7 mouse cellular contexts compared by ENCODE assay signal in genomic region chr6:54631462-54631861, GRCm38 (mm10). TPM values are rescaled to one million over a fixed set of nuclear protein-coding genes. Genes with fewer than 3 reads are reported as not detected.
DNase-seq lines count a peak whose midpoint lies in the region; ATAC-seq and TF ChIP-seq lines count a peak whose summit lies in the region.

No protein-coding gene starts in this region.

- H3K9ac ChIP-seq in intestine, postnatal 0 days (ENCODE audit: low read depth, low read length): no peak overlapping the region
- no peak overlapping the region for H3K9ac ChIP-seq in intestine, embryonic 16.5 days (ENCODE audit: low read depth, low read length)
- H3K9ac ChIP-seq in forebrain, embryonic 16.5 days (replicated peaks; ENCODE audit: low read depth, low read length): no peak overlapping the region

- peak; percentile 66 for TF ChIP-seq CTCF in intestine, postnatal 0 days (IDR thresholded peaks at IDR 0.05; ENCODE audit: low read depth)

- no peak for ATAC-seq in intestine, postnatal 0 days
- ATAC-seq in intestine, embryonic 16.5 days: no peak
- ATAC-seq in forebrain, embryonic 16.5 days: no peak

- peak; percentile 39 for DNase-seq in 3T3-L1 (ENCODE audit: low read depth, low spot score)
- peak; percentile 3 to 27 for DNase-seq in CD8-positive naive resting alpha-beta T cell, adult 2 months (ENCODE audit: low read depth in 2 of 2, low spot score in 2 of 2)
- peak; percentile 30 to 40 for DNase-seq in layer of hippocampus, postnatal 10 days (ENCODE audit: low spot score in 2 of 2)
- DNase-seq in ovary, postnatal 36 days (ENCODE audit: low spot score): no peak

- peaks cover 24% of the 10 kb centered on the region for H3K36me3 ChIP-seq in intestine, postnatal 0 days (ENCODE audit: control insufficient read depth, insufficient read depth)
- no peaks in the 10 kb centered on the region for H3K36me3 ChIP-seq in intestine, embryonic 16.5 days (ENCODE audit: control insufficient read depth, insufficient read depth, low read length)
- H3K36me3 ChIP-seq in forebrain, embryonic 16.5 days (ENCODE audit: control insufficient read depth, insufficient read depth): peaks cover 9% of the 10 kb centered on the region; the same call in 1 of the 2 replicates

- H3K4me3 ChIP-seq in intestine, postnatal 0 days (ENCODE audit: low read depth, low read length): no peak overlapping the region
- no peak overlapping the region for H3K4me3 ChIP-seq in intestine, embryonic 16.5 days (ENCODE audit: low read length)
- H3K4me3 ChIP-seq in forebrain, embryonic 16.5 days (replicated peaks; ENCODE audit: low read length): no peak overlapping the region

- no peaks in the 10 kb centered on the region for H3K27me3 ChIP-seq in intestine, postnatal 0 days (replicated peaks; ENCODE audit: control insufficient read depth, insufficient read depth, low read length)
- H3K27me3 ChIP-seq in intestine, embryonic 16.5 days (replicated peaks; ENCODE audit: control insufficient read depth, insufficient read depth, low read length): no peaks in the 10 kb centered on the region
- H3K27me3 ChIP-seq in forebrain, embryonic 16.5 days (replicated peaks; ENCODE audit: control insufficient read depth, insufficient read depth, low read length): no peaks in the 10 kb centered on the region

- WGBS in intestine, postnatal 0 days: 44% methylated on average over 3 of the region's 3 CpGs
- WGBS in intestine, embryonic 16.5 days: 50% methylated on average over 3 of the region's 3 CpGs
- WGBS in forebrain, embryonic 16.5 days: 36% methylated on average over 3 of the region's 3 CpGs

- H3K27ac ChIP-seq in intestine, postnatal 0 days (ENCODE audit: low read depth, low read length): no peak overlapping the region
- no peak overlapping the region for H3K27ac ChIP-seq in intestine, embryonic 16.5 days (ENCODE audit: low read length)
- no peak overlapping the region for H3K27ac ChIP-seq in forebrain, embryonic 16.5 days (ENCODE audit: low read length)

- no peaks in the 10 kb centered on the region for H3K4me1 ChIP-seq in intestine, postnatal 0 days (replicated peaks; ENCODE audit: control insufficient read depth, insufficient read depth, low read length)
- no peaks in the 10 kb centered on the region for H3K4me1 ChIP-seq in intestine, embryonic 16.5 days (ENCODE audit: control insufficient read depth, insufficient read depth, low read length)
- H3K4me1 ChIP-seq in forebrain, embryonic 16.5 days (replicated peaks; ENCODE audit: control insufficient read depth, insufficient read depth, low read length): no peaks in the 10 kb centered on the region

- H3K4me2 ChIP-seq in intestine, postnatal 0 days (replicated peaks; ENCODE audit: low read depth): no peak overlapping the region
- H3K4me2 ChIP-seq in intestine, embryonic 16.5 days (ENCODE audit: low read depth, low read length): no peak overlapping the region
- no peak overlapping the region for H3K4me2 ChIP-seq in forebrain, embryonic 16.5 days (ENCODE audit: low read length)

- no peaks in the 10 kb centered on the region for H3K9me3 ChIP-seq in intestine, postnatal 0 days (ENCODE audit: control insufficient read depth)
- no peaks in the 10 kb centered on the region for H3K9me3 ChIP-seq in intestine, embryonic 16.5 days (ENCODE audit: control insufficient read depth, low read length)
- no peaks in the 10 kb centered on the region for H3K9me3 ChIP-seq in forebrain, embryonic 16.5 days (ENCODE audit: control insufficient read depth, low read length)

RNA-seq across cellular contexts. Expression of gene Fkbp14, which starts 34.4 kb away (rescaled TPM):
- polyA plus RNA-seq in intestine, postnatal 0 days (2015; fragmentation: Nextera tagmentation; extraction: Ambion mirVana): 8.4 and 8.7 TPM in 2 replicates
- 19.4 and 19.7 TPM in 2 replicates for polyA plus RNA-seq in intestine, embryonic 16.5 days (2015; fragmentation: Nextera tagmentation; extraction: Ambion mirVana)
- 10 to 100 TPM; 10.9 to 13.1 TPM for total RNA-seq in layer of hippocampus, postnatal 10 days (2021)
- polyA plus RNA-seq in forebrain, embryonic 16.5 days (2015; fragmentation: Nextera tagmentation; extraction: Ambion mirVana): 6.8 and 9.0 TPM in 2 replicates

RNA-seq across cellular contexts. Expression of gene Plekha8, which starts 36.6 kb away (rescaled TPM):
- polyA plus RNA-seq in intestine, postnatal 0 days (2015; fragmentation: Nextera tagmentation; extraction: Ambion mirVana): 8.1 and 9.0 TPM in 2 replicates
- 5.4 and 6.1 TPM in 2 replicates for polyA plus RNA-seq in intestine, embryonic 16.5 days (2015; fragmentation: Nextera tagmentation; extraction: Ambion mirVana)
- total RNA-seq in layer of hippocampus, postnatal 10 days (2021): 10 to 100 TPM in 1 of 2 experiments, 1 to 10 TPM in 1; 9.5 to 12.3 TPM
- 10.5 and 10.7 TPM in 2 replicates for polyA plus RNA-seq in forebrain, embryonic 16.5 days (2015; fragmentation: Nextera tagmentation; extraction: Ambion mirVana)

RNA-seq across cellular contexts. Expression of gene Mturn, which starts 50.0 kb away (rescaled TPM):
- polyA plus RNA-seq in intestine, postnatal 0 days (2015; fragmentation: Nextera tagmentation; extraction: Ambion mirVana): 2.5 and 3.2 TPM in 2 replicates
- polyA plus RNA-seq in intestine, embryonic 16.5 days (2015; fragmentation: Nextera tagmentation; extraction: Ambion mirVana): 6.1 and 6.4 TPM in 2 replicates
- 100 to 1,000 TPM; 218 to 231 TPM for total RNA-seq in layer of hippocampus, postnatal 10 days (2021)
- polyA plus RNA-seq in forebrain, embryonic 16.5 days (2015; fragmentation: Nextera tagmentation; extraction: Ambion mirVana): 163 and 168 TPM in 2 replicates

Comparison
In these comparisons a context has a peak if more than half of its experiments do, and no peak if none do; other contexts are left out.
1. RNA of gene Mturn, which starts 50.0 kb away (polyA plus RNA-seq): 163 to 168 TPM in forebrain, embryonic 16.5 days; 6.1 to 6.4 TPM in intestine, embryonic 16.5 days and 2.5 to 3.2 TPM in intestine, postnatal 0 days; every median in the first group is over 10 times any median in the second.